9 mouse cellular contexts compared by ENCODE assay signal in the genomic region with DNA sequence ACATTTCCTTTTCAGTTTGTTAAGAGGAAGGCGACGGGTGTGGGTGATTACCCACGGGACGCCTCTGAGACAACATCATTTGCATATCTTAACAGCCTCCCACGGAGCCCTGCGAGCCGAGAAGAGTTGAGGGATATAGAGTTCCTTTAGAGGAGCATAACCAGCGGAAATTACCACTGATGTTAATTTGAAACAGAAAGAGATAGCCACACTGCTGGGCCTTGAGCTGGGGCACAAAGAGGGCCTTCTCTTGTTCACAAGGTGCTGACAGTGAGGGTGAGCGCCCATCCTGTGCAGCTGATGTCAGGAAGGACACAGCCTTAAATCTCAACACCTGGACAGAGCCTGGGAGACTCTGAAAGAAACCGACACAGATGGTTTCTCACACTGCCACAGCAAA.
A peak's percentile ranks its signal among the peaks of the same experiment; 100 is the strongest.
DNase-seq lines count a peak whose midpoint lies in the region; ATAC-seq lines count a peak whose summit lies in the region.
"Had no signal": no experiment of that assay in that cellular context is flagged by ENCODE, and none has a peak within 500 bp of the region (broad histone marks: within the 10 kb centered on the region; RNA-seq: fewer than 3 reads in every experiment).

No protein-coding gene starts in this region.

- no peak for ATAC-seq in midbrain, embryonic 15.5 days (replicated peaks)

- peak; percentile 0 for DNase-seq in lung, postnatal 25 days (ENCODE audit: low spot score)
- DNase-seq in lung, postnatal 36 days: no peak
- DNase-seq in frontal cortex, postnatal 25 days (ENCODE audit: low spot score in 2 of 2): peak; percentile 27 to 38
- peak; percentile 9 to 39 for DNase-seq in layer of hippocampus, adult 18-20 months (ENCODE audit: low spot score in 2 of 2)
- DNase-seq in thymus, postnatal 14 days: peak; percentile 10
- no peak for DNase-seq in adrenal gland, postnatal 10 days
- no peak for DNase-seq in cerebellum, postnatal 14 days

- H3K4me3 ChIP-seq in midbrain, embryonic 15.5 days: no peak overlapping the region

- H3K27ac ChIP-seq in midbrain, embryonic 15.5 days: 0 out of 2 replicates have a peak overlapping the region, but pooled peaks have one; percentile 12

- H3K36me3 ChIP-seq in midbrain, embryonic 15.5 days (replicated peaks): no peaks in the 10 kb centered on the region
- H3K36me3 ChIP-seq: G1E had no signal

- no peaks in the 10 kb centered on the region for H3K9me3 ChIP-seq in midbrain, embryonic 15.5 days
- H3K9me3 ChIP-seq: G1E had no signal

- 4% methylated on average over 10 of the region's 10 CpGs for WGBS in midbrain, embryonic 15.5 days

- no peak overlapping the region for H3K9ac ChIP-seq in midbrain, embryonic 15.5 days

- H3K27me3 ChIP-seq in midbrain, embryonic 15.5 days (replicated peaks): no peaks in the 10 kb centered on the region

- H3K4me1 ChIP-seq in midbrain, embryonic 15.5 days: peaks cover 15% of the 10 kb centered on the region

- H3K4me2 ChIP-seq in midbrain, embryonic 15.5 days: peak overlapping the region; percentile 24; the same call in 1 of the 2 replicates

Comparison
In these comparisons a context has a peak if more than half of its experiments do, and no peak if none do; other contexts are left out.
1. DNase-seq: peak in lung, postnatal 25 days (single experiment), frontal cortex, postnatal 25 days (2 of 2), layer of hippocampus, adult 18-20 months (2 of 2) and thymus, postnatal 14 days (single experiment); none in lung, postnatal 36 days (single experiment), adrenal gland, postnatal 10 days (single experiment) and cerebellum, postnatal 14 days (0 of 2).